In genomic region chr4:46731590-46731989, GRCm38 (mm10) we compare ENCODE assay signal across 10 mouse cellular contexts.
DNase-seq lines count a peak whose midpoint lies in the region; ATAC-seq and TF ChIP-seq lines count a peak whose summit lies in the region.
"Had no signal": no experiment of that assay in that cellular context is flagged by ENCODE, and none has a peak within 500 bp of the region (broad histone marks: within the 10 kb centered on the region; RNA-seq: fewer than 3 reads in every experiment).

No protein-coding gene starts in this region.

- H3K27me3 ChIP-seq in hindbrain, embryonic 13.5 days: 0 out of 2 replicates have a peak, but pooled peaks cover 7% of the 10 kb centered on the region
- H3K27me3 ChIP-seq in midbrain, embryonic 15.5 days (replicated peaks): 0 out of 2 replicates have a peak, but pooled peaks cover 4% of the 10 kb centered on the region
- no peaks in the 10 kb centered on the region for H3K27me3 ChIP-seq in heart, adult 2 months (ENCODE audit: control insufficient read depth, insufficient read depth, low read length)

- TF ChIP-seq POLR2A in heart, adult 2 months (IDR thresholded peaks at IDR 0.05; ENCODE audit: insufficient read depth, low read depth, low read length): no peak

- H3K9me3 ChIP-seq in hindbrain, embryonic 13.5 days: no peaks in the 10 kb centered on the region
- no peaks in the 10 kb centered on the region for H3K9me3 ChIP-seq in midbrain, embryonic 15.5 days

- no peak overlapping the region for H3K4me3 ChIP-seq in hindbrain, embryonic 13.5 days
- no peak overlapping the region for H3K4me3 ChIP-seq in midbrain, embryonic 15.5 days
- no peak overlapping the region for H3K4me3 ChIP-seq in heart, adult 2 months

- H3K36me3 ChIP-seq in hindbrain, embryonic 13.5 days: no peaks in the 10 kb centered on the region
- H3K36me3 ChIP-seq in midbrain, embryonic 15.5 days (replicated peaks): no peaks in the 10 kb centered on the region
- H3K36me3 ChIP-seq in heart, adult 2 months (ENCODE audit: control insufficient read depth, insufficient read depth, low read length): no peaks in the 10 kb centered on the region

- H3K9ac ChIP-seq in hindbrain, embryonic 13.5 days: peak overlapping the region; percentile 10; the same call in 1 of the 2 replicates
- H3K9ac ChIP-seq in midbrain, embryonic 15.5 days: no peak overlapping the region
- H3K9ac ChIP-seq in heart, adult 2 months (ENCODE audit: low read depth, low read length): no peak overlapping the region

- TF ChIP-seq EP300 in heart, adult 2 months (IDR thresholded peaks at IDR 0.05; ENCODE audit: insufficient read depth, low read depth, low read length): no peak

- H3K4me1 ChIP-seq in hindbrain, embryonic 13.5 days (replicated peaks): peaks cover 74% of the 10 kb centered on the region
- H3K4me1 ChIP-seq in midbrain, embryonic 15.5 days: peaks cover 52% of the 10 kb centered on the region
- H3K4me1 ChIP-seq in heart, adult 2 months (ENCODE audit: control insufficient read depth, insufficient read depth, low read length): peaks cover 5% of the 10 kb centered on the region; the same call in 1 of the 2 replicates

- no peaks in the 10 kb centered on the region for H3K79me2 ChIP-seq in heart, adult 2 months (replicated peaks; ENCODE audit: control insufficient read depth, insufficient read depth, low read length)

- 10% methylated on average over 8 of the region's 8 CpGs for WGBS in hindbrain, embryonic 13.5 days
- WGBS in midbrain, embryonic 15.5 days: 8% methylated on average over 8 of the region's 8 CpGs
- WGBS in heart, adult 2 months: 46% methylated on average over 8 of the region's 8 CpGs

- peak overlapping the region; percentile 81 for H3K27ac ChIP-seq in hindbrain, embryonic 13.5 days
- peak overlapping the region; percentile 70 for H3K27ac ChIP-seq in midbrain, embryonic 15.5 days
- H3K27ac ChIP-seq in heart, adult 2 months: no peak overlapping the region

- no peak for TF ChIP-seq CTCF in heart, adult 2 months (IDR thresholded peaks at IDR 0.05)

- peak; percentile 37; the same call in 1 of the 2 replicates for ATAC-seq in hindbrain, embryonic 13.5 days (ENCODE audit: low FRiP score)
- peak; percentile 43 for ATAC-seq in midbrain, embryonic 15.5 days (replicated peaks)
- ATAC-seq in erythroblast, adult 5-6 weeks (replicated peaks; ENCODE audit: low FRiP score, poor library complexity, severe bottlenecking): no peak

- intact Hi-C loops in heart, adult 2 months (cut with DNase I): no loop called here

- peak; percentile 28 for DNase-seq in ZHBTc4 (ENCODE audit: low read depth, low spot score)
- peak; percentile 59 for DNase-seq in embryo, embryonic 11 days
- no peak for DNase-seq in heart, adult 2 months
- DNase-seq in adipocyte (ENCODE audit: low spot score): no peak
- DNase-seq: adrenal gland, postnatal 36 days; gastrocnemius, postnatal 25 days; lung, adult 18-20 months had no signal

- no peak overlapping the region for H3K4me2 ChIP-seq in hindbrain, embryonic 13.5 days
- no peak overlapping the region for H3K4me2 ChIP-seq in midbrain, embryonic 15.5 days

Comparison
In these comparisons a context has a peak if more than half of its experiments do, and no peak if none do; other contexts are left out.
1. DNase-seq: peak in ZHBTc4 (single experiment) and embryo, embryonic 11 days (single experiment); none in heart, adult 2 months (0 of 2) and adipocyte (single experiment).